Mouse (Mus musculus) forebrain, embryonic 15.5 days (tissue): ENCODE data around the gene Psmb6. TPM values are rescaled to one million over a fixed set of nuclear protein-coding genes. Genes with fewer than 3 reads are reported as not detected.
"Not testable (repeated sequence)": the region's sequence is repeated elsewhere in the genome, so short reads cannot be mapped to it uniquely, and the experiment has no call there.

Source experiments
- ATAC-seq: fragments of 200-750 bp; cut with Nextera tagmentation; replicated peaks from 2 replicates; pipeline ENCODE4 v1.8.0; 2017; ENCODE audit warnings: mild to moderate bottlenecking, moderate TSS enrichment, moderate library complexity
- H3K27ac ChIP-seq: fragments of 300-500 bp; sonication (generic); replicated peaks from 2 replicates; pipeline ENCODE4 v1.5.1; 2015; ENCODE audit warnings: mild to moderate bottlenecking, inconsistent platforms
- H3K27me3 ChIP-seq: fragments of 300-500 bp; sonication (generic); 2 replicates; pipeline ENCODE4 v1.6.1; 2015; ENCODE audit warnings: inconsistent platforms
- H3K36me3 ChIP-seq: fragments of 300-500 bp; sonication (generic); 2 replicates; pipeline ENCODE4 v1.6.1; 2015; ENCODE audit warnings: mild to moderate bottlenecking, inconsistent platforms
- H3K4me1 ChIP-seq: fragments of 300-500 bp; sonication (generic); 2 replicates; pipeline ENCODE4 v1.6.1; 2015; ENCODE audit warnings: inconsistent platforms
- H3K4me2 ChIP-seq: fragments of 300-500 bp; sonication (generic); replicated peaks from 2 replicates; pipeline ENCODE4 v1.6.1; 2015; ENCODE audit warnings: mild to moderate bottlenecking, inconsistent platforms
- H3K4me3 ChIP-seq: fragments of 300-500 bp; sonication (generic); 2 replicates; pipeline ENCODE4 v1.5.1; 2015; ENCODE audit warnings: mild to moderate bottlenecking, inconsistent platforms
- H3K9ac ChIP-seq: fragments of 300-500 bp; sonication (generic); replicated peaks from 2 replicates; pipeline ENCODE4 v1.6.1; 2015; ENCODE audit warnings: mild to moderate bottlenecking, inconsistent platforms
- H3K9me3 ChIP-seq: fragments of 300-500 bp; sonication (generic); 2 replicates; pipeline ENCODE4 v1.6.1; 2016; ENCODE audit warnings: inconsistent platforms
- WGBS: fragments of 180-500 bp; shearing (Covaris S2); methylation state at CpG from one replicate; pipeline ENCODE4 v1.1.7; 2015; ENCODE audit warnings: mixed read lengths; 5-methylcytosine and 5-hydroxymethylcytosine counted together
- polyA plus RNA-seq: library from polyadenylated mRNA; unstranded; fragments of >200 nt; fragmentation: Nextera tagmentation; extraction: Ambion mirVana; gene quantifications from 2 replicates; pipeline ENCODE4 v1.2.1, GENCODE M21; 2015

The Psmb6 gene
- polyA plus RNA-seq, 1 experiment from 2014 or later, result 750 TPM

DNA sequence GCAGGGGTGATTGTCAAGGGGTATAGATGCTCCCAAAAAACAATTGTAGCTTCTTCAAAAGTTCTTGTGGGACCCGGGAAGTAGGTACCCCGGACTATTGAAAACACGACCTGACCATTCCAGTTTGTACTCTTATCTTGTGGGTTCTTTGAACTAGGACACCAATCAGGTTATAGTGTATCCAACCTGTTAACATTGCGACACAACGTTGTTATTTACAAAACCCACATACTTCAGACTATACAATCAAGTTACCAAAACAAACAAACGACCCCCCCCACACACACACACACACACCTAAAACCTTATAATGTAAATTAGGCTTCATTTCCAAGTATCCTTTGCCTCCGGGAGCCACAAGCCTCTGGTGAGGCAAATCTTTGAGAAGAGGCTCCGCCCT, 385 bp upstream of the Psmb6 start:
- H3K9ac ChIP-seq, result 0 out of 2 replicates have a peak overlapping the region, but pooled peaks have one; percentile 13
- H3K4me1 ChIP-seq, result peaks cover 23% of the 10 kb centered on the region
- H3K27ac ChIP-seq, result no peak overlapping the region
- ATAC-seq, result no peak; the same call in none of the 2 replicates
- H3K4me2 ChIP-seq, result peak overlapping the region; percentile 43
- peaks cover 28% of the 10 kb centered on the region for H3K36me3 ChIP-seq
- WGBS, result 7% methylated on average over 8 of the region's 8 CpGs
- peaks cover under 1% of the 10 kb centered on the region; the same call in 1 of the 2 replicates for H3K27me3 ChIP-seq
- H3K4me3 ChIP-seq, result peak overlapping the region; percentile 69
- H3K9me3 ChIP-seq, result no peaks in the 10 kb centered on the region

DNA sequence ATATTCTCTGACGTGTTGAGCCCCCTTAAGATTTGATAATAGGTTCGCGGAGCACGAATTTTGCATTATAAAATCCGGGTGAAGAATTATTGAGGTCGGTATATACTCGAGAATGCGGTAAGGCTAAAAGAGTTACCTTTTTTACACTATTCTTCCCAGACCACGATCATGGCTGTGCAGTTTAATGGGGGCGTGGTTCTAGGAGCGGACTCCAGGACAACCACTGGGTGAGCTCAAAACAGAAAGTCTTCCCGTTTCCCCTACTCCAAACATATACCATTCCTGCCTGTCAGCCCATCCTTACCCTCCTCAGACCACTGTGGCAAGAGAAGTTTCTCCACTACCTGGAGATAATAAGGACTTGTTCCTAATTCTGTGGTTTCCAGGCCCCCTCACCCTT, 559 bp downstream of the Psmb6 start:
- H3K9me3 ChIP-seq, result no peaks in the 10 kb centered on the region

DNA sequence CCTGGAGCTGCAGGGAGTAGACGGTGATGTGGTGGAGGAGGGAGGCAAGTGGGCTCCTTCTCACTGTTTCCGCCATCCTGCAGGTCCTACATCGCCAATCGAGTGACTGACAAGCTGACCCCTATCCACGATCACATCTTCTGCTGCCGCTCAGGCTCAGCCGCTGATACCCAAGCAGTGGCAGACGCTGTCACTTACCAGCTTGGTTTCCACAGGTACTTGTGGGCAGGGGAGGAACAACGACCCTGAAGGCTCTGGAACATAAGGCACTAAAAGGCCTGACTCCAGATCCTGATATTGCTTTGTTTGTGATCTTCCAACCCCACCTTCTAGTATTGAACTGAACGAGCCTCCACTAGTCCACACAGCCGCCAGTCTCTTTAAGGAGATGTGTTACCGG, 1.0 kb downstream of the Psmb6 start:
- H3K27me3 ChIP-seq, result no peaks in the 10 kb centered on the region
- no peak overlapping the region for H3K27ac ChIP-seq
- H3K9ac ChIP-seq, result peak overlapping the region; percentile 61
- peak overlapping the region; percentile 69 for H3K4me3 ChIP-seq
- ATAC-seq, result no peak
- H3K4me2 ChIP-seq, result peak overlapping the region; percentile 73
- H3K9me3 ChIP-seq, result no peaks in the 10 kb centered on the region
- peaks cover 18% of the 10 kb centered on the region for H3K4me1 ChIP-seq
- H3K36me3 ChIP-seq, result peaks cover 29% of the 10 kb centered on the region
- 87% methylated on average over 12 of the region's 12 CpGs for WGBS

More for the DNA sequence above, 559 bp downstream of the Psmb6 start:
- H3K4me1 ChIP-seq, result peaks cover 18% of the 10 kb centered on the region
- 0 out of 2 replicates have a peak overlapping the region, but pooled peaks have one; percentile 47 for H3K27ac ChIP-seq
- WGBS, result 2% methylated on average over 12 of the region's 12 CpGs
- H3K4me3 ChIP-seq, result peak overlapping the region; percentile 69
- ATAC-seq, result peak; percentile 30; the same call in 1 of the 2 replicates
- no peaks in the 10 kb centered on the region for H3K27me3 ChIP-seq
- H3K9ac ChIP-seq, result peak overlapping the region; percentile 61
- peaks cover 29% of the 10 kb centered on the region for H3K36me3 ChIP-seq
- peak overlapping the region; percentile 73 for H3K4me2 ChIP-seq

DNA sequence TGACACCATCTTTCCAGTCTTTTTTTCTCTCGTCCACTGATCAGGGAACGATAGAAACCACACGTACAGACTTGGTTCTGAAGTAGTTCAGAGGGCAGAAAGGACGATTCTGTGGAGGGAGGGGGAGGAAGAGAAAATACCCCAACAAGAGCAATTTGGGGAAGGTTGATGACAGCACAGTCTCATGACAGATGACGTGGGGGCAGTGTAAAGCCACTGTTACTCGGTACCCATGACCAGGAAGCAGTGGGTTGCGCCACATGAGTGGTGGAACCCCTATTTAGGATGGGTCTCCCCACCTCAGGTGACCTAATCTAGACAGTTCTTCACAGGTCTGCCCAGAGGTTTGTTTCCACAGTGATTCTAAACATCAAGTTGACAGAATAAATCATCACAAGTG, 3.4 kb downstream of the Psmb6 start:
- Histone ChIP-seq H3K4me3 (no peak overlapping the region), H3K36me3 (peaks cover 29% of the 10 kb centered on the region), H3K4me2 (no peak overlapping the region), H3K4me1 (peaks cover 18% of the 10 kb centered on the region), H3K9ac (no peak overlapping the region), H3K27ac (no peak overlapping the region), H3K27me3 (no peaks in the 10 kb centered on the region), H3K9me3 (no peaks in the 10 kb centered on the region)
- 91% methylated on average over 7 of the region's 7 CpGs for WGBS
- no peak for ATAC-seq

DNA sequence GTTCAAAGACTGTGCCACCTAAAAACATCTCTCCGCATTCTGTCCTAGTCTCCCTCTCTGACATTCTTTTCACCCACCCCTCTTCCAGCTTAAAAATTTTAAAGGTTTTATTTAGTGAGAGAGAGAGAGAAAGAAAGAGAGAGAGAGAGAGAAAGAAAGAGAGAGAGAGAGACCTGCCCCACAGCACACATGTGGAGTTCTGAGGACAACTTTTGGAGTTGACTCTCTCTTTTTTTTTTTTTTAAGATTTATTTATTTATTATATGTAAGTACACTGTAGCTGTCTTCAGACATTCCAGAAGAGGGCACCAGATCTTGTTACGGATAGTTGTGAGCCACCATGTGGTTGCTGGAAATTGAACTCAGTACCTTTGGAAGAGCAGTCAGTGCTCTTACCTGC, 5.9 kb downstream of the Psmb6 start:
- 85% methylated on average over 2 of the region's 2 CpGs for WGBS
- H3K9ac ChIP-seq, H3K4me3 ChIP-seq, H3K27ac ChIP-seq, H3K9me3 ChIP-seq, H3K27me3 ChIP-seq, ATAC-seq, H3K4me2 ChIP-seq: not testable (repeated sequence)
- H3K36me3 ChIP-seq, result peaks cover 29% of the 10 kb centered on the region
- H3K4me1 ChIP-seq, result peaks cover 11% of the 10 kb centered on the region

DNA sequence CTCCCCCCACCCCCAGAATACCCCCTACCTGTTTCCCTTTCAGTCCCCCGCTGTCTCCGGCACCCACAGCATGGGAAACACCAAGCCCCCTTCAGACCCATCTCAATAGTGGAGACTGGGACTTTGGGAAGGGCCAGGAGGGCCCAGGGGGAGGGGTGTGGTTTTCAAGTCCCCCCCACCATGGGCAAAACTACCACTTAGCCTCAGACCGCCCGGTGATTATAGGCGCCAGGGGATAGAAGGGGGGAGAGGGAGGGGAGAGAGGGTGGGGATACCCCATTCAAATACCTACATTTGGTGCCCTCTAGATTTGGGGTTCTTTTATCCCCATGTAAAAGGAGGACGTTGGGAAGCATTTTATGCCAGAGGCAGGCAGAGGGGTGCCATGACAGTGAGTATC, 7.7 kb downstream of the Psmb6 start, which contains the start of gene Gm40193:
Gene Gm40193 (minus strand): TSS at position 101 of the 400 bp plus-strand sequence.
- 74% methylated on average over 6 of the region's 6 CpGs for WGBS
- Histone ChIP-seq H3K4me3 (no peak within 1 kb of the TSS), H3K36me3 (peaks cover 15% of the 10 kb centered on the region), H3K9ac (no peak within 1 kb of the TSS), H3K27me3 (no peaks in the 10 kb centered on the region), H3K27ac (no peak within 1 kb of the TSS), H3K4me1 (no peaks in the 10 kb centered on the region), H3K9me3 (no peaks in the 10 kb centered on the region), H3K4me2 (no peak within 1 kb of the TSS)
- ATAC-seq, result no peak

DNA sequence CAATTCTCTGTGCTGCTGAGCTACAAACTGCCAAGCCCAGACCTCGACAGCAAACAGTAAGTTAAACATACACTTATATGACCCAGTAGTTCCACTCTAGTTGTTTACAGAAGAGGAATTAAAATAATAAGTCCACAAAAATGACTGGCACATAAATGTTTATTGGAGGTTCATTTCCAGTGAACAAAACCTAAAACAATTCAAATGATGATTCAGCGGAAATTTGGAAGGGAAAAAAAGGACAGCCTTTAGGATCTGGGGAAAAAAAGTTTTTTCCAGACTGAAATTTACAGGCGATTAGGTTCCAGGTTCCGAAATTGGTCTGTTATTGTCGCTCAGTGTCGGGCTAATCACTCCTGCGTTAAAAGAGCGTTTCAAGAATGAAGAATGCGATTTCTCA, 14.3 kb downstream of the Psmb6 start:
- H3K4me2 ChIP-seq, result peak overlapping the region; percentile 71
- H3K4me3 ChIP-seq, result peak overlapping the region; percentile 53
- peak overlapping the region; percentile 51 for H3K9ac ChIP-seq
- H3K27me3 ChIP-seq, result no peaks in the 10 kb centered on the region; the same call in 1 of the 2 replicates
- no peaks in the 10 kb centered on the region for H3K36me3 ChIP-seq
- no peaks in the 10 kb centered on the region for H3K9me3 ChIP-seq
- H3K4me1 ChIP-seq, result peaks cover 8% of the 10 kb centered on the region; the same call in 1 of the 2 replicates
- ATAC-seq, result no peak
- WGBS, result 10% methylated on average over 9 of the region's 9 CpGs
- H3K27ac ChIP-seq, result no peak overlapping the region

DNA sequence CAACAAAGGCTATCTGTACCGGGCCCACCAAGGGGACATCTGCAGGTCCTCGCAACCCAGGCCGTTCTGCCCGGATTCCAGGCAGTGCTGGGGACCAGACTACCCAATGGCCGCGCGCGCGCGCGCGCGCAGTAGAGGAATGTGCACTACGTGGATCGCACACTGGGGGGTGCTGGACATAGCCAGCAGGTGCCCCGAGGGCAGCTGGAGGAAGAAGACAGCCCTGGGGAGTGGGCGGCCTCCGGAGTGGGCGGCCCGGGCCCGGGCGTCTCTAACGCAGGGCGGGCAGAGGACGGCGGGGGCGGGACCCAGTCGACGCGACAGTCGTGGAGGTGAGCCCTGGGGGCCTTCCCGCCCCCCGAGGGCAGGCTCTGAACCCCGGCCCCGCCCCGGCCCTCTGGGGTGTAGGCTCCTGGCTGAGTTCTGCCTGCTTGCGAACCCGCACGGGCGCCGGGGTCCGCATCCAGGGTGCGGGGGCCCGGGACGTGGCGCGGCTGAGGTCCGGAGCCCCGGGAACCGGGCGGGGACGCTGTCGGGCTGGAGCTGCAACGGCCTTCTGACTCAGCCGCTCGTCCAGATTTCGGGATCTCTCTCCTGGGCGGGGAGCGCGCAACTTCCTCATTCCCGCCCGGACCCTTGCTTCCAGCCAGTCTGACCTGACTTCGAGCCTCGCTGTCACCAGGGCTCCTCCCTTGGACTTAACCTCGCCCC, 14.9 kb downstream of the Psmb6 start, which contains the start of gene Pld2:
Gene Pld2 (plus strand): TSS at position 188 of the 711 bp plus-strand sequence.
- peak within 1 kb of the TSS; percentile 71 for H3K4me2 ChIP-seq
- H3K27ac ChIP-seq, result no peak within 1 kb of the TSS

DNA sequence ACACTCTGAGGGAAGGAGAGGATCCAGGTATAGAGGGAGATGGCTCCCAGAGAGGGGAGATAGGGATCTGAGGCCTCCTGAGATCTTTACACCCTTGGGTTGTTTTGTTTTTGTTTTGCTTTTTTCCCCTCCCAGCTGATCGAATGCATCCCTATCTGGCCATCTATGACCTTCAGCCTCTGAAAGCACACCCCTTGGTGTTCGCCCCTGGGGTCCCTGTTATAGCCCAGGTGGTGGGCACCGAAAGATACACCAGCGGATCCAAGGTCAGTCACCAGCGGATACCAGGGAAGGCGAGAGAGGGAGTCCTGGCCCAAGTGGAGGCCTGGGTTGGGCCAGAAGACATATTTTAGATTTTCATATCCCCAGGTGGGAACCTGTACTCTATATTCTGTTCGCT, 15.8 kb downstream of the Psmb6 start:
- Histone ChIP-seq H3K9ac (no peak overlapping the region), H3K9me3 (no peaks in the 10 kb centered on the region), H3K4me2 (peak overlapping the region; percentile 71), H3K27me3 (no peaks in the 10 kb centered on the region; the same call in 1 of the 2 replicates), H3K36me3 (no peaks in the 10 kb centered on the region), H3K4me3 (peak overlapping the region; percentile 53; the same call in 1 of the 2 replicates), H3K27ac (no peak overlapping the region), H3K4me1 (peaks cover 8% of the 10 kb centered on the region; the same call in 1 of the 2 replicates)
- 88% methylated on average over 7 of the region's 7 CpGs for WGBS
- no peak for ATAC-seq

More for the DNA sequence above, 14.9 kb downstream of the Psmb6 start, which contains the start of gene Pld2:
- ATAC-seq, result peak; percentile 70
- peak within 1 kb of the TSS; percentile 51 for H3K9ac ChIP-seq
- peaks cover 8% of the 10 kb centered on the region; the same call in 1 of the 2 replicates for H3K4me1 ChIP-seq
- no peaks in the 10 kb centered on the region for H3K9me3 ChIP-seq
- no peaks in the 10 kb centered on the region for H3K36me3 ChIP-seq
- H3K27me3 ChIP-seq, result no peaks in the 10 kb centered on the region; the same call in 1 of the 2 replicates
- WGBS, result 0% methylated on average over 46 of the region's 65 CpGs
- H3K4me3 ChIP-seq, result peak within 1 kb of the TSS; percentile 53

DNA sequence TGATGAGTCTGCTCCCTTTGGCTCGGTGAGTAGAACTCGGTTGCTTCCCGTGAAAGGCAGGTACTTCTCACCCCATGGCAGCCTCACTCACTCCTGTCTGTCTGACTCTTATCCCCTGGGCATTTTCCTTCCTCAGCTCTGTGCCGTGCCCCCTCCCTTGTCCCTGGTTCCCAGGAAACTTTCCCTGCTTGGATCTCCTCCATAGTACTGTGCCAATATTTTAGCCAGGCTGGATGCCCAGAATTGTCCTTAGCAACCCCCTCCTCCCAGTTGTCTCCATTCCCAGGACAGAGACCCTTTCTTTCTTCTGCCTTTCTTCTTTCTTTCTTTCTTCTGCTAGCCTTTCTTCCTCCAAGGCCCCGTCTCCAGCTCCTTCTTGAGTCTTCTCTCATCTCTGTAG, 16.2 kb downstream of the Psmb6 start:
- H3K36me3 ChIP-seq, result no peaks in the 10 kb centered on the region
- peaks cover 8% of the 10 kb centered on the region; the same call in 1 of the 2 replicates for H3K4me1 ChIP-seq
- H3K9me3 ChIP-seq, result no peaks in the 10 kb centered on the region
- H3K27ac ChIP-seq, result no peak overlapping the region
- H3K4me2 ChIP-seq, result peak overlapping the region; percentile 71; the same call in 1 of the 2 replicates
- H3K9ac ChIP-seq, result no peak overlapping the region
- H3K27me3 ChIP-seq, result no peaks in the 10 kb centered on the region; the same call in 1 of the 2 replicates
- no peak overlapping the region for H3K4me3 ChIP-seq
- 62% methylated on average over 5 of the region's 5 CpGs for WGBS
- ATAC-seq, result no peak

DNA sequence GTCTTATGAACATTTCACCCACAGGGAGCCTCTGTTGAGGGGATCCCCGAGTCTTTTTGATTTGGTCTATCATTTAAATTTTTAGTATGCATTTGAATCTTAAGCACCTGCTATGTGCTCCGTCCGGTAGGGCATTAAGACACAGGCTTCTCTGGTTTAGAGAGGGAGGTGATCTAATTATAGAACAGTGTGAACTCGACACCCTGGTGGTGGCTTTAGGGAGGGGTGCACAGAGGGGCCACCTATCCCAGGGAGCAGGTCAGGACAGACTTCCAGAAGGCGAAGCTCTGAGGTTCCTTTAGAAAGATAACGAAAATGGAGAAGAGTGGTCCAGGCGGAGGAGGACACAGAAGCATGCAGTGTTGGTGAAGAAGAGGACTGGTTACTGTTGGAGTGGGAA, 19.3 kb downstream of the Psmb6 start:
- H3K27ac ChIP-seq, result no peak overlapping the region
- WGBS, result 71% methylated on average over 7 of the region's 7 CpGs

DNA sequence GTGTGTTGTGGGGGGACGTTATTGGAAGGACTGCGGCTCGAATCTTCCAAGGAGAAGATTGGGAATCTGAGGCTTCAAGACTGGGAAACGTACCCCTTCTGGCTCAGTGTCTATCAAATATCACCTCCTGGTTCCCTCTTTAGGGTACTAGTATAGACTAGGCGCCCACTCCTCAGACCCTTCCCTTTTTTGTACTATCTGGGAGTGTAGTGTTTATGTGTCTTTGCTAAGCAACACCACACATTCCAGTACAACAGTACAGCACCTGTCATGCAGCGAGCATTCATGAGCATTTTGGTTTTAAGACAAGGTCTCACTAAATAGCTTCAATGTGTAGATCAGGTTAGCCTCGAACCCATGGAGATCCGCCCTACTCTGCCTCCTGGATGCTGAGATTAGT, 26.4 kb downstream of the Psmb6 start:
- WGBS, result 91% methylated on average over 8 of the region's 8 CpGs
- Histone ChIP-seq H3K27me3 (no peaks in the 10 kb centered on the region), H3K27ac (no peak overlapping the region), H3K9ac (no peak overlapping the region), H3K4me3 (no peak overlapping the region), H3K36me3 (no peaks in the 10 kb centered on the region), H3K9me3 (no peaks in the 10 kb centered on the region), H3K4me1 (no peaks in the 10 kb centered on the region), H3K4me2 (no peak overlapping the region)
- ATAC-seq, result no peak

More for the DNA sequence above, 19.3 kb downstream of the Psmb6 start:
- no peak overlapping the region for H3K4me2 ChIP-seq
- ATAC-seq, result no peak
- peaks cover 8% of the 10 kb centered on the region; the same call in 1 of the 2 replicates for H3K4me1 ChIP-seq
- no peak overlapping the region for H3K9ac ChIP-seq
- H3K4me3 ChIP-seq, result no peak overlapping the region
- H3K27me3 ChIP-seq, result no peaks in the 10 kb centered on the region; the same call in 1 of the 2 replicates
- H3K9me3 ChIP-seq, result no peaks in the 10 kb centered on the region
- no peaks in the 10 kb centered on the region for H3K36me3 ChIP-seq
